Mouse (Mus musculus) gastrocnemius, adult 8-10 months (tissue): ENCODE measurements around the gene Zfp672. TPM values are rescaled to one million over a fixed set of nuclear protein-coding genes. Genes with fewer than 3 reads are reported as not detected.
"Not testable (repeated sequence)": the region's sequence is repeated elsewhere in the genome, so short reads cannot be mapped to it uniquely, and the experiment has no call there.

Source experiments
- DNase-seq, 2 experiments: peaks; one replicate each; pipeline ENCODE4 v3.0.0; 2022; ENCODE audit warnings: low spot score in 2 of 2
- total RNA-seq, 4 experiments: library from RNA; stranded (reverse); gene quantifications; 2 replicates each; pipeline ENCODE4 v1.2.4; 2022

The Zfp672 gene
- total RNA-seq: 10 to 100 TPM; 39.8 to 49.3 (median 40.6) TPM

- peak; percentile 79 to 81 for DNase-seq
Measured at GRCm38 (mm10) chr11:58330276-58331148, at the start of gene Zfp672, which contains the start of gene Sh3bp5l. Gene Zfp672 (minus strand): TSS chr11:58330339. Gene Sh3bp5l (plus strand): TSS chr11:58330724.

- DNase-seq: no peak
Measured at GRCm38 (mm10) chr11:58379516-58379915, 49.4 kb upstream of the Zfp672 start.

GRCm38 (mm10) chr11:58378763-58379278 lies 48.7 kb upstream of the Zfp672 start, which contains the start of gene Lypd8:
Gene Lypd8 (plus strand): TSS chr11:58379043.
- no peak for DNase-seq

GRCm38 (mm10) chr11:58377686-58378085 lies 47.5 kb upstream of the Zfp672 start:
- DNase-seq: no peak

- no peak for DNase-seq
Measured at GRCm38 (mm10) chr11:58377273-58377672, 47.1 kb upstream of the Zfp672 start.

- not testable (repeated sequence) for DNase-seq
Measured at GRCm38 (mm10) chr11:58366191-58366590, 36.1 kb upstream of the Zfp672 start.

- DNase-seq: no peak
Measured at GRCm38 (mm10) chr11:58364454-58364853, 34.3 kb upstream of the Zfp672 start.

- not testable (repeated sequence) for DNase-seq
Measured at GRCm38 (mm10) chr11:58362562-58362961, 32.4 kb upstream of the Zfp672 start.

GRCm38 (mm10) chr11:58357844-58358534 lies 27.9 kb upstream of the Zfp672 start:
- no peak for DNase-seq

GRCm38 (mm10) chr11:58357042-58357441 lies 26.9 kb upstream of the Zfp672 start:
- DNase-seq: no peak

- no peak for DNase-seq
Measured at GRCm38 (mm10) chr11:58354927-58355326, 24.8 kb upstream of the Zfp672 start.

- DNase-seq: no peak
Measured at GRCm38 (mm10) chr11:58354476-58354875, 24.3 kb upstream of the Zfp672 start.

- no peak for DNase-seq
Measured at GRCm38 (mm10) chr11:58353709-58354108, 23.6 kb upstream of the Zfp672 start.

GRCm38 (mm10) chr11:58352681-58353548 lies 22.8 kb upstream of the Zfp672 start:
- no peak for DNase-seq

GRCm38 (mm10) chr11:58351179-58351578 lies 21.0 kb upstream of the Zfp672 start:
- no peak for DNase-seq

GRCm38 (mm10) chr11:58350628-58351027 lies 20.5 kb upstream of the Zfp672 start:
- no peak for DNase-seq

- DNase-seq: no peak
Measured at GRCm38 (mm10) chr11:58346745-58347144, 16.6 kb upstream of the Zfp672 start.

- DNase-seq: peak; percentile 39 to 61
Measured at GRCm38 (mm10) chr11:58334746-58335145, 4.6 kb upstream of the Zfp672 start.

- DNase-seq: no peak
Measured at GRCm38 (mm10) chr11:58331546-58331945, 1.4 kb upstream of the Zfp672 start.

GRCm38 (mm10) chr11:58331149-58331495 lies 983 bp upstream of the Zfp672 start:
- DNase-seq: no peak

- DNase-seq: peak in 1 of 2 experiments; percentile 12
Measured at GRCm38 (mm10) chr11:58329906-58330275, 248 bp downstream of the Zfp672 start.
